Mouse (Mus musculus): ENCODE measurements around the gene Mvb12b. TPM values are rescaled to one million over a fixed set of nuclear protein-coding genes. Genes with fewer than 3 reads are reported as not detected.

Mvb12b gene
- total RNA-seq (2017) = 10.9 and 12.1 TPM in 2 replicates

GRCm38 (mm10) chr2:33887328-33888099, at the start of gene Mvb12b:
Gene Mvb12b, minus strand, starts transcription at chr2:33887946.
- ATAC-seq (ENCODE audit: extremely low read depth, insufficient number of reproducible peaks, low FRiP score, poor library complexity, severe bottlenecking) = 0 out of 2 replicates have a peak, but pooled peaks have one; percentile 17

- no peak for ATAC-seq (ENCODE audit: extremely low read depth, insufficient number of reproducible peaks, low FRiP score, poor library complexity, severe bottlenecking)
These were observed 48.0 kb upstream of the Mvb12b start for GRCm38 (mm10) chr2:33935756-33936155.

GRCm38 (mm10) chr2:33933606-33934510, 46.1 kb upstream of the Mvb12b start:
- ATAC-seq (ENCODE audit: extremely low read depth, insufficient number of reproducible peaks, low FRiP score, poor library complexity, severe bottlenecking) = peak; percentile 45

GRCm38 (mm10) chr2:33931161-33931560, 43.4 kb upstream of the Mvb12b start:
- no peak for ATAC-seq (ENCODE audit: extremely low read depth, insufficient number of reproducible peaks, low FRiP score, poor library complexity, severe bottlenecking)

- no peak for ATAC-seq (ENCODE audit: extremely low read depth, insufficient number of reproducible peaks, low FRiP score, poor library complexity, severe bottlenecking)
These were observed 37.5 kb upstream of the Mvb12b start for GRCm38 (mm10) chr2:33925288-33925687.

- no peak for ATAC-seq (ENCODE audit: extremely low read depth, insufficient number of reproducible peaks, low FRiP score, poor library complexity, severe bottlenecking)
These were observed 35.7 kb upstream of the Mvb12b start for GRCm38 (mm10) chr2:33923482-33923881.

GRCm38 (mm10) chr2:33922466-33922865, 34.7 kb upstream of the Mvb12b start:
- ATAC-seq (ENCODE audit: extremely low read depth, insufficient number of reproducible peaks, low FRiP score, poor library complexity, severe bottlenecking) = no peak

GRCm38 (mm10) chr2:33919934-33920615, 32.3 kb upstream of the Mvb12b start:
- ATAC-seq (ENCODE audit: extremely low read depth, insufficient number of reproducible peaks, low FRiP score, poor library complexity, severe bottlenecking) = no peak

GRCm38 (mm10) chr2:33918824-33919223, 31.1 kb upstream of the Mvb12b start:
- ATAC-seq (ENCODE audit: extremely low read depth, insufficient number of reproducible peaks, low FRiP score, poor library complexity, severe bottlenecking) = no peak

- ATAC-seq (ENCODE audit: extremely low read depth, insufficient number of reproducible peaks, low FRiP score, poor library complexity, severe bottlenecking) = no peak; the same call in 1 of the 2 replicates
These were observed 30.6 kb upstream of the Mvb12b start for GRCm38 (mm10) chr2:33918318-33918717.

GRCm38 (mm10) chr2:33916603-33917002, 28.9 kb upstream of the Mvb12b start:
- no peak for ATAC-seq (ENCODE audit: extremely low read depth, insufficient number of reproducible peaks, low FRiP score, poor library complexity, severe bottlenecking)

- no peak for ATAC-seq (ENCODE audit: extremely low read depth, insufficient number of reproducible peaks, low FRiP score, poor library complexity, severe bottlenecking)
These were observed 27.3 kb upstream of the Mvb12b start for GRCm38 (mm10) chr2:33914998-33915397.

GRCm38 (mm10) chr2:33914334-33914733, 26.6 kb upstream of the Mvb12b start:
- ATAC-seq (ENCODE audit: extremely low read depth, insufficient number of reproducible peaks, low FRiP score, poor library complexity, severe bottlenecking) = no peak

GRCm38 (mm10) chr2:33913598-33913997, 25.9 kb upstream of the Mvb12b start:
- ATAC-seq (ENCODE audit: extremely low read depth, insufficient number of reproducible peaks, low FRiP score, poor library complexity, severe bottlenecking) = peak; percentile 38; the same call in 1 of the 2 replicates

GRCm38 (mm10) chr2:33912741-33913140, 25.0 kb upstream of the Mvb12b start:
- ATAC-seq (ENCODE audit: extremely low read depth, insufficient number of reproducible peaks, low FRiP score, poor library complexity, severe bottlenecking) = no peak

GRCm38 (mm10) chr2:33908374-33908773, 20.6 kb upstream of the Mvb12b start:
- ATAC-seq (ENCODE audit: extremely low read depth, insufficient number of reproducible peaks, low FRiP score, poor library complexity, severe bottlenecking) = peak; percentile 64

GRCm38 (mm10) chr2:33907174-33907573, 19.4 kb upstream of the Mvb12b start:
- no peak for ATAC-seq (ENCODE audit: extremely low read depth, insufficient number of reproducible peaks, low FRiP score, poor library complexity, severe bottlenecking)

GRCm38 (mm10) chr2:33895829-33896228, 8.1 kb upstream of the Mvb12b start:
- ATAC-seq (ENCODE audit: extremely low read depth, insufficient number of reproducible peaks, low FRiP score, poor library complexity, severe bottlenecking) = no peak

GRCm38 (mm10) chr2:33893151-33893550, 5.4 kb upstream of the Mvb12b start:
- ATAC-seq (ENCODE audit: extremely low read depth, insufficient number of reproducible peaks, low FRiP score, poor library complexity, severe bottlenecking) = no peak
